Mouse (Mus musculus): ENCODE results near the gene Glis3. TPM values are rescaled to one million over a fixed set of nuclear protein-coding genes. Genes with fewer than 3 reads are reported as not detected.

Glis3 gene
- total RNA-seq, 2 experiments from 2014 or later = 1.2 to 1.3 TPM

GRCm38 (mm10) chr19:28657686-28658195, 22.1 kb downstream of the Glis3 start:
- DNase-seq = no peak
- intact Hi-C loops (cut with DNase I) = no loop called here

- DNase-seq = no peak
- intact Hi-C loops (cut with DNase I) = no loop called here
Observed at GRCm38 (mm10) chr19:28656882-28657281, 23.0 kb downstream of the Glis3 start.

- intact Hi-C loops (cut with DNase I) = no loop called here
- no peak for DNase-seq
Observed at GRCm38 (mm10) chr19:28655166-28655565, 24.7 kb downstream of the Glis3 start.

DNA sequence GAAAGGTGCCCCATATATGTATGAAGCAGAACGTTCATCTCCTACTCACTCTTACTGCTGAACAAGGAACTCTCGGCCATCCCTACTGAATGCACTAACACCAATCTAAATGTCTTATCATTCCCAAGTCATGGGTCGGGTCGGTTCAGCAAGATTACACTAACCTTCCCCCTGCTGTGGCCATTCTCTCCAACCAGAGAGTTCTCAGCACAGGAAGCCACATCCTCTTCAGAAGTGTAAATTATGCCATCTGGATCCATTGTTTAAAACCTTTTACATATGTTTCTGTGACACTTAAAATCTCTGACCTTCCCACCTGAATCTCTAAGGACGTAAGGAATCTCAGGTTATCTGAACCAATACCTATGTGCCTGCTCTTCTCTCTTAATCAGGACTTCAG, 29.0 kb downstream of the Glis3 start:
- intact Hi-C loops (cut with DNase I) = no loop called here
- DNase-seq = no peak

DNA sequence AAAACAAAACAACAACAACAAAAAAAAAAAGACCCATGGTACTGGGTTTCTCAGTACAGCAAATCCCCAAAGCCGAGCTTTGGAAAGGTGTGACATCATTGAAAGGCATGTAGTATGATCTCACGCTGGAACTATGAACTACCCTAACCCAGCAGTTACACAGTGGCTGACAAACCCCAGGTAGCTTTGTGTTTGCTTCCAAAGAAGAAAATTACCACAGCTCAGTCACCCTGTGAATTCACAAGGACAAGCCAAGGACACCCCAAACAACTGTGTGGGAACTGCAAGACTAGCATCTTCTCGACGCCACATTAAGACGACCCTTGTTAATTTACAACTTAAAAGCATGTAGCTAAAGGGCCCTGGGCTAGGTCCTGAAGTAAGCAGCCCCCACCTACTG, 30.4 kb downstream of the Glis3 start:
- intact Hi-C loops (cut with DNase I) = no loop called here
- no peak for DNase-seq

DNA sequence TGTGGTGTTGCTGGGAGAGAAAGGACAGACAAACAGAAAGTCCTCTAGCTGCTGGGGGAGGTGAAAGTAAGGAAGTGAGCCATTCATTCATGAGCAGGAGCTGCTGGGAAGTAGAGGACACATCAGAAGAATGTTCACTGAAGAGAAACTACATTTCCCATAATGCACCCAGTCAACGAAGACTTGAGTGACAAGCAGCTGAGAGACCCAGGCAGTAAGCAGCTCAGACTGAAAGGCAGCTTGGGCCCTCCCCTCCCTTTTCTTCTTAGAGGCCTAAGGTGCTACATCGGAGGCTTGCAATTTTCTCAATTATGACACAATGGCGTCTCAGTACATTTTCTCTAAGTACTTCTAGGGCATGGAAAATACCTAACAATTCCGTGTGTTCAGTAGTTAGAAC, 31.0 kb downstream of the Glis3 start:
- intact Hi-C loops (cut with DNase I) = no loop called here
- DNase-seq = no peak

DNA sequence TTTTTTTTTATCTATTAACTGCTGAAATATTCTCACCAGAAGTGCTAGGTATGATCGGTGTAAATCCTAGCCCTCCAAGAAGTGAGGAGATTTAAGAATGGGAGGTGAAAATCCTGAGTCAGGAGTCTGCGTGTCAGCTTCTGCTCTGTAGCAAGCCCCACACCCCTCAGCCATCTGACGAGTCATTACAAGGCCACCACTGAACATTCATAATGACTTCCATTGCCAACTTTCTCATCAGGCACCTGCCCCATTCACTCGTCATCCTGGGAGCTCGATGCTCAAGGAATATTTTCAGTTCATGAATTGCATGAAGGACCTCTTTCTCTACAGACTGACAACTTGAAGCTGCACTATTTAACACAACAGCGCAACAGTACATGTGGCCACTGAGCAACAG, 32.5 kb downstream of the Glis3 start:
- intact Hi-C loops (cut with DNase I) = no loop called here
- DNase-seq = no peak

GRCm38 (mm10) chr19:28646286-28646685, 33.6 kb downstream of the Glis3 start:
- intact Hi-C loops (cut with DNase I) = no loop called here
- DNase-seq = no peak

GRCm38 (mm10) chr19:28640861-28641381, 39.0 kb downstream of the Glis3 start:
- no peak for DNase-seq
- intact Hi-C loops (cut with DNase I) = no loop called here

DNA sequence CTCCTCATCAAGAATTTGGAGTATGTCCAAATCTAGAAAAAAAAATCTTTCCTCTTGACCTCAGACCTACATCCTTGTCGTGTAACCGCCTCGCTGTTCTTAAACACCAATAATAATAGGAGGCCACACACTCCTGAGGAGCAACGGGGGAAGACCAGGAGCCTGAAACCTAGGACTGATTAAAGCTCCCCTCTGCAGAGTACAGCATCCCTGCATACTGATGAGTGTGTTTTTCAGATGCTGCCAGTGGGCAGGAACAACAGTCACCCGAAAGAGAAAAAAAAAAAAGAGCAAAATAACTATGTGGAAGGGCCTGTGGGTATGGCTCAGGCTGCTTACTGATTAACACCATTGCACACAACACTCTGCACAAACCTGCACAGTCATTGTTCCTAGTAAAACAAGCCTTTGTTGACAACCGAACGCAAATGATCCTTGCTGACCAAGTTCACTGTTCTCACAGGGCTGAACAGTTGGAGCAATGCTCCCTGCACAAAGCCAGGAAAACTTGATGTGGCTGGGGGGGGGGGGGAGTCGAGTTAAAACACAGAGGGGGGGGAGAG, 43.8 kb downstream of the Glis3 start:
- no peak for DNase-seq
- intact Hi-C loops (cut with DNase I) = loop anchor here (10.0 kb wide), 1 partner anchor 471 kb away; no protein-coding TSS in a partner anchor

- no peak for DNase-seq
- intact Hi-C loops (cut with DNase I) = loop anchor here (10.0 kb wide), 1 partner anchor 470 kb away; no protein-coding TSS in a partner anchor
Observed at GRCm38 (mm10) chr19:28634986-28635385, 44.9 kb downstream of the Glis3 start.

DNA sequence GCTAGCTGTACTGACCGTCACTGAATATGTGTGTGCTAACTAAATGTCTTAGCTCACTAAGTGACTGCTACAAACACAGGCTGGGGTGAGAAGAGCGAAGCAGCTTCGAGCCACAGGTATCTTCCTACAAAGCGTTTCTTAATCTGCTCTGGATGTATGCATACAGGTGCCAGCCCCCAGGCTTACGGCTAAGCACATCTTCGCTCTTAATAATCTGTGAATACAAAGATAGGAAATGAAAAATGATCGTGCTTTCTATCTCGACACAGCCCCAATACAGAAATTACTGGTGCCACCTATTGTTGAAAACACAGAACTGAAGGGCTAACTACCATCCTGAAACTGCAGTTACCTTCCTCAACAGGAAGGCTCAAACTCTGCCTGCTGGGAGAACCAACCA, 51.5 kb downstream of the Glis3 start:
- peak in 1 of 2 experiments; percentile 6 for DNase-seq
- intact Hi-C loops (cut with DNase I) = loop anchor here (5.0 kb wide), 1 partner anchor 1181 kb away; no protein-coding TSS in a partner anchor

- intact Hi-C loops (cut with DNase I) = loop anchor here (5.0 kb wide), 1 partner anchor 1179 kb away; no protein-coding TSS in a partner anchor
- no peak for DNase-seq
Observed at GRCm38 (mm10) chr19:28626189-28626588, 53.7 kb downstream of the Glis3 start.

DNA sequence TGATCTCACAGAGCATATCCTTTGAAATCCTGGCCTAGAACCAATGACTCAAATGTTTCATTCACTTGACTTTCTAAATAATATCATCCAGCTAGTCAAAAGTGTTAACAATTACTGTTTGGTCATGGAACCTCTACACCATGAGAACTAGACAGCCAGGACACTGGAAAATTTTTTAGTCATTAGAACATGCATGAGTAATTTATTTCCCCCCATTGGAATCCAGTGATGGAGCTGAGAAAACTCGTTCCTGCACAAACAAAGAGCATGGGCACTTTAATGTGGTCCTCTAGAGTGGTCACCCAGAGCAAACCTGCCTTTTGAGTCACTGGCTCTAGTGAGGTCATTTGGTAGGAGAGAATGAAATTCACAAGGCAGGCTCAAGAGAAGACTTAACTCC, 55.3 kb downstream of the Glis3 start:
- no peak for DNase-seq
- intact Hi-C loops (cut with DNase I) = no loop called here

DNA sequence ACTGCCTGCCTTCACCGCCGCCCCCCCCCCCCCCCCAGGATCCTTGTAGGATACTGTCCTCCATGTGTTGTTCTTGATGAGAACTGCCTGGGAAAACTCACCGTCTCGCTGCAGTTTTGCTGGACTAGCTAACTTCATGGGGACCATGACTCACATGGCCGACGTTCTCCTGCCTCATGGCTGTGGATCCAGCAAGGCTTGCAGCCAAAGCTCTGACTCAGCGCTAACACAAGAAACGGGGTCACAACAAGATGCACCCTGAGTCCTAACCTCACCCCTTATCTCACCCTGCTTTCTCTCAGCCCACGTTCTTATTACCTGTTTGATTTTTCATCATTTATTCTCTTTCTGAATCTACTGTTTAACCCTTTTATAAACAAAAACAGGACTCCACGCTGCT, 56.2 kb downstream of the Glis3 start:
- intact Hi-C loops (cut with DNase I) = no loop called here
- DNase-seq = peak; percentile 48 to 60

DNA sequence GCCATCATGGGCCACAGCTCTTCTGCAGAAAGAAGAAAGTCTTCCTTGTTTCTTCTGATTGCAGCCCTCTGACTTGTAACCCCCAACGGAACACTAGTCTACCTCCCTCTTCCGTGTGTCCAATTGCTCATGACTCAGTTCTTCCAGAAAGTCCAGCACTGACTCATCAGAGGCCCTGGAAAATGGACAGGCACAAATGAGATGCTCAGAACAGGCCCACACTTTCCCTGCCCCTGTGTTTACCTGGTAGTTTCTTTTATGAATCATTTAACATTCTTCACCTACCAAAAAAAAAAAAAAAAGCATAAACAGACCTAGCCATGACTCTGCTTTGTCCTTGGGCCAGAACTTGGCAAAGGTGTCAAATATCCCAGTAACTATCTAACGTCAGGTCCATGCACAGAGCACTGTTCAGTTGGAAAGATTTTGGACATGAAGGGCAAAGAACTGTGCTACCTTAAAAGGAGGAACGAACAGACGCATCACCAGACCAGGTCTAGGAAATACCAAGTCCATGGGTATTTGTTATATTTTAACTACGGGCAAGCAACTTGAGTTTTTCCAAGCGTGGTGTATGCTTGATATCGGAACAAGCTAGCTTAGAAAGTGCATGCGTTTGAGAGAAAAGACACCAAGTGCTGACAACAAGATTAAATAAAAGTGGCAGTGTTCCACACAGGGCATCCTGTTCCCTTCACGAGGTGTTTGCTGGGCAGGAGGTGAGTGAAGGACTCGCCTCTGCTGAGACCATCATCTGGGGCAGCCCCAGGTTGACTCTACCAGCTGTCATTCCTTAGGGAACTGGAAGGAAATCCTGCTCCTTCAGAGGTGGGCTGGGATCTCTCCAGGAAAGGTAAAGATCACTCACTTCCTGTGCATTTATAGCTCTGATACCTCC, 58.0 kb downstream of the Glis3 start:
- DNase-seq = no peak
- intact Hi-C loops (cut with DNase I) = no loop called here

- no peak for DNase-seq
- intact Hi-C loops (cut with DNase I) = no loop called here
Observed at GRCm38 (mm10) chr19:28617736-28618135, 62.1 kb downstream of the Glis3 start.

- DNase-seq = no peak
- intact Hi-C loops (cut with DNase I) = no loop called here
Observed at GRCm38 (mm10) chr19:28617191-28617590, 62.7 kb downstream of the Glis3 start.

DNA sequence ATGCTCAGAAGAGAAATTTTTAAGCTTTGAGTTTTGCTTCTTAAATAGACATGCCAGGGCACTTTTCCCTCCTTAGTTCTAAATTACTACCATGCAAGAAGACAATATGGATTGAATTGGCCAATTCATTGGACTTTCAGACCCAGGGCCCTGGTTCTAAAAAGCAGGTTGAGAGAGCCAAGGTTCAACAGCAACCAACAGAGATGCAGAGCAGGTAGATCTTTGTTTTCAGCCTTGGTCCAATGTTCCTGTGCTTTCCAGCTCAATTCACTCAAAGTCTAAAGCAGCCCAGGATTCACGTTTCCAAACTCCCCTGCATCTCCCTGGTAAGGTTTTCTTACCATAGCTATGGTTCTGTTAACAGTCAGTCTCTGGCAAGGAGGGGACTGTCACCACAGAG, 63.4 kb downstream of the Glis3 start:
- DNase-seq = no peak
- intact Hi-C loops (cut with DNase I) = no loop called here

DNA sequence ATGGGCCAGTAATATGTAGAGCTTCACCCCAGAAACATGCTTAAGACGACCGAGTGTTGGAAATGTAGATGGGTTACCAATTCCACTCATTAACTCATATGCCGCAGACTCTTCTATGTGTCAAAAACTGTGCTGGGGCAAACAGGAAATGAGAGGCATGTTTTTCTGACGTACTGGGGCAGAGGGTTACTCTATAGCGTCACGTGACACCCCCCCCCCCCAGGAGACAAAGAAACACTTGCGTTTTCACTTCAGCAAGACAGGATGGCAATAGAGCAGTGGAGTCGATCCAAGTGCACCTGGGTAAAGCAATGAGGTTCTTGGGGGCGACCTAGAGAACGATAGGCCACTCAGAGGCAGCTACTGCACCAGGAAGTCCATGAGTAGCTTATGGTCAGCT, 67.6 kb downstream of the Glis3 start:
- intact Hi-C loops (cut with DNase I) = no loop called here
- DNase-seq = no peak

DNA sequence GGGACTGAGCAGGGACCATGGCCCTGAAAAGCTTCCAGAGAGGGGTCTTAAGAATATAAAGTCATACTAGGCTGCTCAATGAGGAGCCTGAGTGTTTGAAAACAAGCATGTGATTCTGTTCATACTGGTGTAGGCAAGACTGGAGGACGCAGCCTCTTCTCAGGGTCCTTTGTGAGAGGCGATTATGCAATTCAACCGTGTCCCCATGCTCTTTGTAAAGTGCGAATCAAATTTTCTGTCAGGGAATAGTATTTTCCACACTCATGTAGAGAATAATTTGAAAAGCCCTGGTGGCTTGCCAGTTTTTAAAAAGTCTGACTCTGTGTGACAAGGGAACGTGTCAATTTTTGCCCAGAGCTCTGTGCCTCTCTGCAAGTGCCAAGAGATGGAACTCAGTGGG, 71.1 kb downstream of the Glis3 start:
- DNase-seq = no peak
- intact Hi-C loops (cut with DNase I) = no loop called here

All from heart, postnatal 14 days (tissue).